Mouse (Mus musculus): ENCODE results near the gene Tm4sf5. TPM values are rescaled to one million over a fixed set of nuclear protein-coding genes. Genes with fewer than 3 reads are reported as not detected.
"Not testable (repeated sequence)": the region's sequence is repeated elsewhere in the genome, so short reads cannot be mapped to it uniquely, and the experiment has no call there.

Tm4sf5 gene
- 6.2 and 7.4 TPM in 2 replicates for polyA plus RNA-seq (2016; fragmentation: Nextera tagmentation; extraction: Ambion mirVana)

DNA sequence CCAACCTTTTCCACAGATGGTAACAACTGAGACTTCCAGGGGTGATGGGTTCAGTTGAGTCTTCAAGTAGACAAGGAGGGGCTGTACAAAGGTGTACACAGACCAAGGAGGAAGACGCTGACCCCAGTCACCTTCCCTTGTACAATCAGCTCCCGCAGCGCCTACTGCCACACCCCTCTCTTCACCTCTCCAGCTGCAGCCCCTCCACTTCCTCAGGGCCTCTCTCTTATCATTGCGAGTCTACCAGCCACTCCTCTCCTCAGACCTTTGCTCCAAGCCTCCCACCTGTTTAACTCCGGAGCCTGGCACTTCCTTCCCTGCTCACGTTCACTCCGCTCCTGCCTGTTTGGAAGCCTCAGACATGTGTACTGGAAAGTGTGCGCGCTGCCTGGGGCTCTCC, at the start of gene Tm4sf5:
Gene Tm4sf5, plus strand, starts transcription at position 275 of the 400 bp plus-strand sequence.
- no peaks in the 10 kb centered on the region for H3K36me3 ChIP-seq
- H3K27ac ChIP-seq: peak within 1 kb of the TSS; percentile 24
- DNase-seq (ENCODE audit: low spot score): no peak
- H3K9me3 ChIP-seq: no peaks in the 10 kb centered on the region
- H3K27me3 ChIP-seq (ENCODE audit: insufficient read depth, poor library complexity, severe bottlenecking): peaks cover 26% of the 10 kb centered on the region
- no peak within 1 kb of the TSS; the same call in 1 of the 2 replicates for H3K4me3 ChIP-seq
- peaks cover 10% of the 10 kb centered on the region for H3K4me1 ChIP-seq
- 53% methylated on average over 9 of the region's 9 CpGs for WGBS

GRCm38 (mm10) chr11:70458688-70459600, 46.1 kb upstream of the Tm4sf5 start, which contains the start of gene Zmynd15:
Gene Zmynd15, plus strand, starts transcription at chr11:70459433.
- DNase-seq (ENCODE audit: low spot score): no peak

GRCm38 (mm10) chr11:70459601-70460101, 45.4 kb upstream of the Tm4sf5 start, which contains the start of gene Cxcl16:
Gene Cxcl16, minus strand, starts transcription at chr11:70459984.
- Histone ChIP-seq H3K27me3 (ENCODE audit: insufficient read depth, poor library complexity, severe bottlenecking) (peaks cover 59% of the 10 kb centered on the region), H3K4me3 (peak within 1 kb of the TSS; percentile 77), H3K9me3 (no peaks in the 10 kb centered on the region), H3K27ac (peak within 1 kb of the TSS; percentile 79), H3K36me3 (0 out of 2 replicates have a peak, but pooled peaks cover 9% of the 10 kb centered on the region), H3K4me1 (peaks cover 16% of the 10 kb centered on the region)
- WGBS: 3% methylated on average over 30 of the region's 30 CpGs
- DNase-seq (ENCODE audit: low spot score): no peak

More at GRCm38 (mm10) chr11:70458688-70459600, 46.1 kb upstream of the Tm4sf5 start, which contains the start of gene Zmynd15:
- 0 out of 2 replicates have a peak, but pooled peaks cover 9% of the 10 kb centered on the region for H3K36me3 ChIP-seq
- no peaks in the 10 kb centered on the region for H3K9me3 ChIP-seq
- peaks cover 51% of the 10 kb centered on the region for H3K27me3 ChIP-seq (ENCODE audit: insufficient read depth, poor library complexity, severe bottlenecking)
- WGBS: 15% methylated on average over 32 of the region's 32 CpGs
- peaks cover 14% of the 10 kb centered on the region for H3K4me1 ChIP-seq
- peak within 1 kb of the TSS; percentile 77 for H3K4me3 ChIP-seq
- H3K27ac ChIP-seq: peak within 1 kb of the TSS; percentile 79

- DNase-seq (ENCODE audit: low spot score): no peak
- Histone ChIP-seq H3K27me3 (ENCODE audit: insufficient read depth, poor library complexity, severe bottlenecking) (peaks cover 76% of the 10 kb centered on the region), H3K9me3 (no peaks in the 10 kb centered on the region), H3K4me3 (no peak overlapping the region), H3K27ac (no peak overlapping the region), H3K4me1 (peaks cover 29% of the 10 kb centered on the region), H3K36me3 (no peaks in the 10 kb centered on the region)
- WGBS: 76% methylated on average over 5 of the region's 5 CpGs
Observed at GRCm38 (mm10) chr11:70463970-70464369, 41.1 kb upstream of the Tm4sf5 start.

GRCm38 (mm10) chr11:70465211-70465610, 39.8 kb upstream of the Tm4sf5 start:
- Histone ChIP-seq H3K27ac (peak overlapping the region; percentile 83), H3K36me3 (no peaks in the 10 kb centered on the region), H3K27me3 (ENCODE audit: insufficient read depth, poor library complexity, severe bottlenecking) (peaks cover 64% of the 10 kb centered on the region), H3K9me3 (no peaks in the 10 kb centered on the region), H3K4me3 (peak overlapping the region; percentile 53), H3K4me1 (peaks cover 19% of the 10 kb centered on the region)
- WGBS: 18% methylated on average over 16 of the region's 16 CpGs
- no peak for DNase-seq (ENCODE audit: low spot score)

GRCm38 (mm10) chr11:70465824-70466223, 39.2 kb upstream of the Tm4sf5 start:
- H3K27ac ChIP-seq: peak overlapping the region; percentile 83
- H3K4me1 ChIP-seq: peaks cover 19% of the 10 kb centered on the region
- peaks cover 58% of the 10 kb centered on the region for H3K27me3 ChIP-seq (ENCODE audit: insufficient read depth, poor library complexity, severe bottlenecking)
- no peak for DNase-seq (ENCODE audit: low spot score)
- peak overlapping the region; percentile 53 for H3K4me3 ChIP-seq
- H3K9me3 ChIP-seq: no peaks in the 10 kb centered on the region
- WGBS: 11% methylated on average over 23 of the region's 23 CpGs
- no peaks in the 10 kb centered on the region for H3K36me3 ChIP-seq

DNA sequence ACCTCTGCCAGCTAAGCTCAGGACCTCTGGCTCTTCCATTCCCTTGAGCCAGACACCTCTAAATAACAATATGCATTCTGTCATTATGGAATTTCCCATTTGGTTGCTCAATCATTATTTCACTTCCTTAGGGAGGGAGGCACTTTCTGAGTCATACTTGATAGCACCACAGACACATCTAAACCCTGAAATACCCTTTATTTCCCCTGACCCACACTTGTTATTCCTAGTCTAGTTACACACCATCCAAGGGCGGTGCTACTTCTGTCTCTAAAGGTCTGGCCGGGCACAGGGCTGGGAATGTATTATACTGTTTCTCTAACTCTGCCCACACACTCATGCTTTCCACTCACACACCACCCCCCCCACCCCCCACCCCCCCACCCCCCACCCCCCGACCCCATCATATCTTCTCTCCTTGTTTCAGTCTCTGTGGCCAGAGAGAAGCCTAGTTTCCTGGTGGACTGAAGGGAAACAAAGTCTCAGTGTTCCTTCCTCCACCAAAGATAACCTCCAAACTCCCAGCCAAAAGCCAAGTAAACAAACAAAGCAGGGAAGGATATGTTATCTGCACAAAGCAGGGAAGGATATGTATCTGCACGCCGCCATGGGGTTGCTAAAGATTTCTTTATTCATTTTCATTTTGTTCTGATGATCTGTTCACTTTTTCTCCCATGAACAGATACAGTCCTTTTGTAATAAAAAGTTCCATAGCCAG, 37.0 kb upstream of the Tm4sf5 start:
- 51% methylated on average over 5 of the region's 5 CpGs for WGBS
- H3K4me3 ChIP-seq: no peak overlapping the region
- H3K9me3 ChIP-seq: no peaks in the 10 kb centered on the region
- H3K36me3 ChIP-seq: no peaks in the 10 kb centered on the region
- peaks cover 44% of the 10 kb centered on the region for H3K27me3 ChIP-seq (ENCODE audit: insufficient read depth, poor library complexity, severe bottlenecking)
- no peak for DNase-seq (ENCODE audit: low spot score)
- H3K27ac ChIP-seq: peak overlapping the region; percentile 44; the same call in 1 of the 2 replicates
- peaks cover 19% of the 10 kb centered on the region for H3K4me1 ChIP-seq

GRCm38 (mm10) chr11:70469764-70470163, 35.3 kb upstream of the Tm4sf5 start:
- WGBS: 80% methylated on average over 3 of the region's 3 CpGs

DNA sequence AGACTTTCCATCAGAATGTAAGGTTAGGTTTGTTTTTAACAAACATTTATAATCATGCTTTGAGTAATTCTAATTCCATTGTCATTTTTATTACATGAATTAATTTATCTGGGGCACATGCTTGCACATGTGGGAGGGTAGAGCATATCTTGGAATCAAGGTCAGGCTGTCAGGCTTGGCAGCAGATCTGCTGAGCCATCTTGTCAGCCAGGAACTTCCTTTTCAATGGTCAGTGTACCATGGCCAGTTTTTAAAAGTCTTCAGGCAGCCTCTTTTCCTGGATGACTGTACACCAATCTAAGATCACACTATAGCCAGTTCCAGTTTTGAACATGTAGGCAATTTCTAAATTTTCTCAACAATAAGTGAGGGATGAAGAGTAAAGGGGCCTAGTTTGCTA, 32.3 kb upstream of the Tm4sf5 start:
- H3K9me3 ChIP-seq: no peaks in the 10 kb centered on the region

More at GRCm38 (mm10) chr11:70469764-70470163, 35.3 kb upstream of the Tm4sf5 start:
- Histone ChIP-seq H3K36me3 (no peaks in the 10 kb centered on the region), H3K4me3 (no peak overlapping the region), H3K4me1 (peaks cover 19% of the 10 kb centered on the region), H3K27ac (no peak overlapping the region), H3K27me3 (ENCODE audit: insufficient read depth, poor library complexity, severe bottlenecking) (peaks cover 27% of the 10 kb centered on the region), H3K9me3 (no peaks in the 10 kb centered on the region)
- no peak for DNase-seq (ENCODE audit: low spot score)

GRCm38 (mm10) chr11:70473291-70473690, 31.8 kb upstream of the Tm4sf5 start:
- H3K27me3 ChIP-seq (ENCODE audit: insufficient read depth, poor library complexity, severe bottlenecking); H3K4me3 ChIP-seq; H3K27ac ChIP-seq; DNase-seq (ENCODE audit: low spot score); H3K9me3 ChIP-seq; H3K4me1 ChIP-seq; H3K36me3 ChIP-seq: not testable (repeated sequence)
- 86% methylated on average over 5 of the region's 5 CpGs for WGBS

More for the DNA sequence above, 32.3 kb upstream of the Tm4sf5 start:
- Histone ChIP-seq H3K4me3 (no peak overlapping the region), H3K4me1 (0 out of 2 replicates have a peak, but pooled peaks cover 3% of the 10 kb centered on the region), H3K27ac (no peak overlapping the region), H3K27me3 (ENCODE audit: insufficient read depth, poor library complexity, severe bottlenecking) (no peaks in the 10 kb centered on the region), H3K36me3 (no peaks in the 10 kb centered on the region)
- no peak for DNase-seq (ENCODE audit: low spot score)

- DNase-seq (ENCODE audit: low spot score): no peak
- 56% methylated on average over 12 of the region's 12 CpGs for WGBS
- no peaks in the 10 kb centered on the region for H3K9me3 ChIP-seq
Observed at GRCm38 (mm10) chr11:70474872-70475534, 30.0 kb upstream of the Tm4sf5 start.

GRCm38 (mm10) chr11:70485498-70485897, 19.5 kb upstream of the Tm4sf5 start:
- WGBS: 64% methylated on average over 2 of the region's 2 CpGs
- no peak overlapping the region for H3K27ac ChIP-seq
- H3K27me3 ChIP-seq (ENCODE audit: insufficient read depth, poor library complexity, severe bottlenecking): no peaks in the 10 kb centered on the region
- H3K4me3 ChIP-seq: no peak overlapping the region
- DNase-seq (ENCODE audit: low spot score): no peak
- no peaks in the 10 kb centered on the region for H3K9me3 ChIP-seq
- H3K4me1 ChIP-seq: no peaks in the 10 kb centered on the region
- H3K36me3 ChIP-seq: no peaks in the 10 kb centered on the region

More at GRCm38 (mm10) chr11:70474872-70475534, 30.0 kb upstream of the Tm4sf5 start:
- Histone ChIP-seq H3K36me3 (no peaks in the 10 kb centered on the region), H3K4me3 (no peak overlapping the region), H3K4me1 (0 out of 2 replicates have a peak, but pooled peaks cover 3% of the 10 kb centered on the region), H3K27ac (no peak overlapping the region), H3K27me3 (ENCODE audit: insufficient read depth, poor library complexity, severe bottlenecking) (no peaks in the 10 kb centered on the region)

Data from heart, embryonic 10.5 days (tissue).